Mouse (Mus musculus) kidney, embryonic 16.5 days (tissue): ENCODE results near the gene Cct4. TPM values are rescaled to one million over a fixed set of nuclear protein-coding genes. Genes with fewer than 3 reads are reported as not detected.

Source experiments
- ATAC-seq: fragments of 200-750 bp; cut with Nextera tagmentation; 2 replicates; pipeline ENCODE4 v1.8.0; 2017; ENCODE audit warnings: moderate TSS enrichment; ENCODE audit not compliant: low FRiP score, low TSS enrichment
- H3K27ac ChIP-seq: fragments of 300-500 bp; sonication (generic); 2 replicates; pipeline ENCODE4 v1.5.1; 2014; ENCODE audit warnings: low read length
- H3K27me3 ChIP-seq: fragments of 300-500 bp; sonication (generic); 2 replicates; pipeline ENCODE4 v1.6.1; 2014; ENCODE audit warnings: low read length, control low read depth, mixed read lengths; ENCODE audit not compliant: insufficient read depth
- H3K36me3 ChIP-seq: fragments of 300-500 bp; sonication (generic); 2 replicates; pipeline ENCODE4 v1.6.1; 2014; ENCODE audit warnings: low read length, control low read depth, mixed read lengths; ENCODE audit not compliant: insufficient read depth
- H3K4me1 ChIP-seq: fragments of 300-500 bp; sonication (generic); 2 replicates; pipeline ENCODE4 v1.6.1; 2014; ENCODE audit warnings: low read length, control low read depth, mixed read lengths; ENCODE audit not compliant: insufficient read depth
- H3K4me2 ChIP-seq: fragments of 300-500 bp; sonication (generic); replicated peaks from 2 replicates; pipeline ENCODE4 v1.6.1; 2014; ENCODE audit warnings: low read depth, low read length
- H3K4me3 ChIP-seq: fragments of 300-500 bp; sonication (generic); 2 replicates; pipeline ENCODE4 v1.5.1; 2014; ENCODE audit warnings: mild to moderate bottlenecking, low read length
- H3K9ac ChIP-seq: fragments of 300-500 bp; sonication (generic); replicated peaks from 2 replicates; pipeline ENCODE4 v1.6.1; 2014; ENCODE audit warnings: low read length
- H3K9me3 ChIP-seq: fragments of 300-500 bp; sonication (generic); 2 replicates; pipeline ENCODE4 v1.6.1; 2016; ENCODE audit warnings: low read length, control low read depth
- WGBS: fragments of 180-500 bp; shearing (Covaris S2); extraction: QIAGEN DNeasy Blood & Tissue Kit; methylation state at CpG from one replicate; pipeline ENCODE4 v1.1.7; 2014; 5-methylcytosine and 5-hydroxymethylcytosine counted together
- polyA plus RNA-seq: library from polyadenylated mRNA; unstranded; fragments of >200 nt; fragmentation: Nextera tagmentation; extraction: Ambion mirVana; gene quantifications from 2 replicates; pipeline ENCODE4 v1.2.1, GENCODE M21; 2015

Gene Cct4
- polyA plus RNA-seq, 1 experiment from 2014 or later: 303 TPM

DNA sequence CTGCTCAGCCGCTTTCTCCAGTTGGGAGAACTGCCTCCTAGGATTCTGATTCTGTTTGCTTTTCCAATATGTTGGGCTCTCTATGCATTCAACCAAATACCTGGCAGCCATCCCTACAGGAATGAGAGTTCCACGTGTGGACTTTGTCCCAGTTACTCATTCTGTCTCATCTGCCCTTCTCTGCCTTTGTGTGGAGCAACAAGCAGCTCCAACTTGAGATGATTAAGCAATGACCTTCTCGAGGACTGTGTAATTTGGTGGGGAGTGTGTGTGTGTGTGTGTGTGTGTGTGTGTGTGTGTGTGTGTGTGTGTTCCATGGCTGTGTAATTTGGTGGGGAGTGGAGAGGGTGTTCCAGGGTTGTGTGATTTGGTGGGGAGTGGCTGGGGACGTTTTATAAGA, 62.0 kb downstream of the Cct4 start:
- Histone ChIP-seq H3K27ac (no peak overlapping the region), H3K27me3 (no peaks in the 10 kb centered on the region), H3K4me2 (no peak overlapping the region), H3K9me3 (no peaks in the 10 kb centered on the region), H3K9ac (no peak overlapping the region), H3K4me3 (no peak overlapping the region), H3K36me3 (no peaks in the 10 kb centered on the region), H3K4me1 (no peaks in the 10 kb centered on the region)
- WGBS: 63% methylated on average over 4 of the region's 4 CpGs
- no peak for ATAC-seq

Other genes starting within 250 kb of the Cct4 start
- gene B3gnt2, start 129.6 kb upstream of the Cct4 start, polyA plus RNA-seq: 8.2 and 13.2 TPM in 2 replicates
- gene Zrsr1, start 18.5 kb upstream of the Cct4 start, polyA plus RNA-seq: 3.7 and 3.8 TPM in 2 replicates
- gene Gm28048, start 8.4 kb upstream of the Cct4 start, polyA plus RNA-seq: 24.4 and 24.7 TPM in 2 replicates
- gene Commd1, start 8.1 kb upstream of the Cct4 start, polyA plus RNA-seq: 371 and 385 TPM in 2 replicates
- 3.2 and 3.4 TPM in 2 replicates for gene Fam161a, start 17.0 kb downstream of the Cct4 start, polyA plus RNA-seq